Mouse (Mus musculus): Measurements from ENCODE around the gene Pik3ip1. TPM values are rescaled to one million over a fixed set of nuclear protein-coding genes. Genes with fewer than 3 reads are reported as not detected.

Gene Pik3ip1
- polyA plus RNA-seq, 1 experiment, result 43.6 TPM

- Histone ChIP-seq H3K27me3 (ENCODE audit: control insufficient read depth, insufficient read depth, low read length) (no peaks in the 10 kb centered on the region), H3K27ac (ENCODE audit: insufficient read depth, low read length) (no peak overlapping the region), H3K36me3 (ENCODE audit: control insufficient read depth, insufficient read depth, low read length) (peaks cover 41% of the 10 kb centered on the region), H3K4me1 (ENCODE audit: control insufficient read depth, insufficient read depth, insufficient read length) (no peaks in the 10 kb centered on the region), H3K4me3 (ENCODE audit: extremely low read depth, insufficient read depth, insufficient read length) (no peak overlapping the region)
- TF ChIP-seq CTCF (IDR thresholded peaks at IDR 0.05; ENCODE audit: extremely low read depth, insufficient read depth, insufficient read length, insufficient replicate concordance) (no peak), POLR2A (IDR thresholded peaks at IDR 0.05; ENCODE audit: low read depth, low read length) (no peak)
- WGBS, result 80% methylated on average over 4 of the region's 4 CpGs
- no peak for DNase-seq (ENCODE audit: low read depth in 1 of 2, low spot score in 2 of 2)
Observed at GRCm38 (mm10) chr11:3302792-3303191, 27.4 kb upstream of the Pik3ip1 start.

- Histone ChIP-seq H3K27me3 (ENCODE audit: control insufficient read depth, insufficient read depth, low read length) (no peaks in the 10 kb centered on the region), H3K27ac (ENCODE audit: insufficient read depth, low read length) (no peak overlapping the region), H3K36me3 (ENCODE audit: control insufficient read depth, insufficient read depth, low read length) (peaks cover 49% of the 10 kb centered on the region), H3K4me1 (ENCODE audit: control insufficient read depth, insufficient read depth, insufficient read length) (no peaks in the 10 kb centered on the region; the same call in 1 of the 2 replicates), H3K4me3 (ENCODE audit: extremely low read depth, insufficient read depth, insufficient read length) (no peak overlapping the region)
- no peak for DNase-seq (ENCODE audit: low read depth in 1 of 2, low spot score in 2 of 2)
- 93% methylated on average over 4 of the region's 4 CpGs for WGBS
- TF ChIP-seq CTCF (IDR thresholded peaks at IDR 0.05; ENCODE audit: extremely low read depth, insufficient read depth, insufficient read length, insufficient replicate concordance), result no peak
- no peak for TF ChIP-seq POLR2A (IDR thresholded peaks at IDR 0.05; ENCODE audit: low read depth, low read length)
Observed at GRCm38 (mm10) chr11:3305821-3306220, 24.4 kb upstream of the Pik3ip1 start.

- 60% methylated on average over 3 of the region's 3 CpGs for WGBS
- Histone ChIP-seq H3K27ac (ENCODE audit: insufficient read depth, low read length) (no peak overlapping the region), H3K36me3 (ENCODE audit: control insufficient read depth, insufficient read depth, low read length) (peaks cover 38% of the 10 kb centered on the region), H3K4me3 (ENCODE audit: extremely low read depth, insufficient read depth, insufficient read length) (no peak overlapping the region), H3K27me3 (ENCODE audit: control insufficient read depth, insufficient read depth, low read length) (no peaks in the 10 kb centered on the region), H3K4me1 (ENCODE audit: control insufficient read depth, insufficient read depth, insufficient read length) (no peaks in the 10 kb centered on the region; the same call in 1 of the 2 replicates)
- TF ChIP-seq POLR2A (IDR thresholded peaks at IDR 0.05; ENCODE audit: low read depth, low read length) (no peak), CTCF (IDR thresholded peaks at IDR 0.05; ENCODE audit: extremely low read depth, insufficient read depth, insufficient read length, insufficient replicate concordance) (no peak)
- no peak for DNase-seq (ENCODE audit: low read depth in 1 of 2, low spot score in 2 of 2)
Observed at GRCm38 (mm10) chr11:3307875-3308274, 22.3 kb upstream of the Pik3ip1 start.

GRCm38 (mm10) chr11:3309884-3310283, 20.3 kb upstream of the Pik3ip1 start:
- Histone ChIP-seq H3K36me3 (ENCODE audit: control insufficient read depth, insufficient read depth, low read length) (peaks cover 35% of the 10 kb centered on the region), H3K4me3 (ENCODE audit: extremely low read depth, insufficient read depth, insufficient read length) (no peak overlapping the region)

GRCm38 (mm10) chr11:3310789-3311585, 19.2 kb upstream of the Pik3ip1 start:
- 41% methylated on average over 9 of the region's 10 CpGs for WGBS
- Histone ChIP-seq H3K4me3 (ENCODE audit: extremely low read depth, insufficient read depth, insufficient read length) (no peak overlapping the region), H3K4me1 (ENCODE audit: control insufficient read depth, insufficient read depth, insufficient read length) (no peaks in the 10 kb centered on the region; the same call in 1 of the 2 replicates), H3K27me3 (ENCODE audit: control insufficient read depth, insufficient read depth, low read length) (no peaks in the 10 kb centered on the region), H3K27ac (ENCODE audit: insufficient read depth, low read length) (no peak overlapping the region), H3K36me3 (ENCODE audit: control insufficient read depth, insufficient read depth, low read length) (peaks cover 29% of the 10 kb centered on the region)
- no peak for TF ChIP-seq CTCF (IDR thresholded peaks at IDR 0.05; ENCODE audit: extremely low read depth, insufficient read depth, insufficient read length, insufficient replicate concordance)
- TF ChIP-seq POLR2A (IDR thresholded peaks at IDR 0.05; ENCODE audit: low read depth, low read length), result no peak
- DNase-seq (ENCODE audit: low read depth in 1 of 2, low spot score in 2 of 2), result no peak

More at GRCm38 (mm10) chr11:3309884-3310283, 20.3 kb upstream of the Pik3ip1 start:
- TF ChIP-seq CTCF (IDR thresholded peaks at IDR 0.05; ENCODE audit: extremely low read depth, insufficient read depth, insufficient read length, insufficient replicate concordance), result no peak
- Histone ChIP-seq H3K4me1 (ENCODE audit: control insufficient read depth, insufficient read depth, insufficient read length) (no peaks in the 10 kb centered on the region; the same call in 1 of the 2 replicates), H3K27me3 (ENCODE audit: control insufficient read depth, insufficient read depth, low read length) (no peaks in the 10 kb centered on the region), H3K27ac (ENCODE audit: insufficient read depth, low read length) (no peak overlapping the region)
- WGBS, result 61% methylated on average over 4 of the region's 4 CpGs
- DNase-seq (ENCODE audit: low read depth in 1 of 2, low spot score in 2 of 2), result no peak

- 52% methylated on average over 10 of the region's 10 CpGs for WGBS
- Histone ChIP-seq H3K4me3 (ENCODE audit: extremely low read depth, insufficient read depth, insufficient read length) (no peak overlapping the region), H3K36me3 (ENCODE audit: control insufficient read depth, insufficient read depth, low read length) (peaks cover 27% of the 10 kb centered on the region), H3K27me3 (ENCODE audit: control insufficient read depth, insufficient read depth, low read length) (no peaks in the 10 kb centered on the region), H3K27ac (ENCODE audit: insufficient read depth, low read length) (no peak overlapping the region), H3K4me1 (ENCODE audit: control insufficient read depth, insufficient read depth, insufficient read length) (no peaks in the 10 kb centered on the region; the same call in 1 of the 2 replicates)
- DNase-seq (ENCODE audit: low read depth in 1 of 2, low spot score in 2 of 2), result no peak
- TF ChIP-seq POLR2A (IDR thresholded peaks at IDR 0.05; ENCODE audit: low read depth, low read length), result no peak
- no peak for TF ChIP-seq CTCF (IDR thresholded peaks at IDR 0.05; ENCODE audit: extremely low read depth, insufficient read depth, insufficient read length, insufficient replicate concordance)
Observed at GRCm38 (mm10) chr11:3311586-3312347, 18.4 kb upstream of the Pik3ip1 start.

All from spleen, adult 2 months (tissue).